Mouse (Mus musculus) liver, embryonic 14.5 days (tissue): ENCODE results near the gene Izumo1. TPM values are rescaled to one million over a fixed set of nuclear protein-coding genes. Genes with fewer than 3 reads are reported as not detected.
A peak's percentile ranks its signal among the peaks of the same experiment; 100 is the strongest.

ENCODE experiments used
- ATAC-seq: fragments of 200-750 bp; cut with Nextera tagmentation; 2 replicates; pipeline ENCODE4 v1.8.0; 2017; ENCODE audit warnings: moderate number of reproducible peaks, mild to moderate bottlenecking, moderate library complexity; ENCODE audit not compliant: insufficient read depth
- DNase-seq, 3 experiments: peaks; one replicate each; pipeline ENCODE4 v3.0.0-alpha.2; 2012 to 2013; ENCODE audit warnings: low read depth in 3 of 3, low spot score in 3 of 3
- H3K27ac ChIP-seq: fragments of 300-500 bp; sonication (generic); 2 replicates; pipeline ENCODE4 v1.5.1; 2014; ENCODE audit warnings: moderate library complexity, mild to moderate bottlenecking, control low read depth, inconsistent platforms
- H3K27me3 ChIP-seq: fragments of 300-500 bp; sonication (generic); 2 replicates; pipeline ENCODE4 v1.6.1; 2014; ENCODE audit warnings: mild to moderate bottlenecking, low read length, moderate library complexity; ENCODE audit not compliant: control insufficient read depth, insufficient read depth
- H3K36me3 ChIP-seq: fragments of 300-500 bp; sonication (generic); replicated peaks from 2 replicates; pipeline ENCODE4 v1.6.1; 2014; ENCODE audit warnings: low read depth; ENCODE audit not compliant: control insufficient read depth, insufficient read depth
- H3K4me1 ChIP-seq, 2 experiments: fragments of 200-500 bp in 1 of 2; fragments of 300-500 bp in 1 of 2; sonication (generic) in 1 of 2; replicated peaks; 2 replicates each; pipeline ENCODE4 v1.6.1; 2012 to 2014; ENCODE audit warnings: antibody characterized with exemption in 1 of 2, inconsistent platforms in 1 of 2, low read length in 1 of 2; ENCODE audit not compliant: control insufficient read depth in 2 of 2, insufficient read depth in 2 of 2
- H3K4me2 ChIP-seq: fragments of 300-500 bp; sonication (generic); 2 replicates; pipeline ENCODE4 v1.6.1; 2014; ENCODE audit warnings: low read depth, mild to moderate bottlenecking, control low read depth, moderate library complexity
- H3K4me3 ChIP-seq, 2 experiments: fragments of 200-500 bp in 1 of 2; fragments of 300-500 bp in 1 of 2; sonication (generic) in 1 of 2; 2 replicates each; pipeline ENCODE4 v1.5.1; 2012 to 2014; ENCODE audit warnings: low read depth in 2 of 2, low read length in 2 of 2, mild to moderate bottlenecking in 2 of 2, control low read depth in 1 of 2, inconsistent platforms in 1 of 2, moderate library complexity in 1 of 2; ENCODE audit not compliant: insufficient read depth in 1 of 2
- H3K9ac ChIP-seq: fragments of 300-500 bp; sonication (generic); replicated peaks from 2 replicates; pipeline ENCODE4 v1.6.1; 2014; ENCODE audit warnings: mild to moderate bottlenecking, control low read depth, moderate library complexity
- H3K9me3 ChIP-seq: fragments of 300-500 bp; sonication (generic); 2 replicates; pipeline ENCODE4 v1.6.1; 2016; ENCODE audit warnings: low read length, mixed read lengths; ENCODE audit not compliant: control insufficient read depth
- CTCF ChIP-seq: IDR thresholded peaks from 2 replicates; pipeline ENCODE4 v1.5.1; 2016; ENCODE audit warnings: antibody characterized with exemption, low read depth, control low read depth
- EP300 ChIP-seq: IDR thresholded peaks from 2 replicates; pipeline ENCODE4 v1.6.1; 2016; ENCODE audit warnings: antibody characterized with exemption, low read depth
- WGBS: fragments of 180-500 bp; shearing (Covaris S2); extraction: QIAGEN DNeasy Blood & Tissue Kit; methylation state at CpG from one replicate; pipeline ENCODE4 v1.1.7; 2014; ENCODE audit not compliant: insufficient replicate concordance; 5-methylcytosine and 5-hydroxymethylcytosine counted together
- polyA plus RNA-seq, 2 experiments: library from polyadenylated mRNA; depleted of rRNA in 1 of 2; stranded (reverse) in 1 of 2; unstranded in 1 of 2; fragments of >200 nt; fragmentation: Nextera tagmentation in 1 of 2; extraction: Ambion mirVana in 1 of 2; gene quantifications; 2 replicates each; pipeline versions ENCODE4 v1.2.1 to v1.2.3; 2012 to 2014

The Izumo1 gene
- polyA plus RNA-seq, 2 experiments: 0.15 TPM; not detected in 1

GRCm38 (mm10) chr7:45638623-45639401 lies 17.2 kb downstream of the Izumo1 start:
- DNase-seq (peak in 1 of 3 experiments; percentile 22), ATAC-seq (peak; percentile 45; the same call in 1 of the 2 replicates)
- Histone ChIP-seq H3K27ac (no peak overlapping the region), H3K4me2 (peak overlapping the region; percentile 28; the same call in 1 of the 2 replicates), H3K9me3 (no peaks in the 10 kb centered on the region), H3K4me1 (peaks cover 0 to 6% of the 10 kb centered on the region in 2 experiments; a peak in 2 of 4 replicates), H3K36me3 (no peaks in the 10 kb centered on the region), H3K4me3 (no peak overlapping the region), H3K27me3 (no peaks in the 10 kb centered on the region), H3K9ac (no peak overlapping the region)
- TF ChIP-seq EP300 (no peak), CTCF (no peak)
- WGBS: 64% methylated on average over 29 of the region's 29 CpGs

- TF ChIP-seq EP300 (no peak), CTCF (no peak)
- 54% methylated on average over 19 of the region's 19 CpGs for WGBS
- Histone ChIP-seq H3K4me3 (no peak within 1 kb of the TSS), H3K27ac (no peak within 1 kb of the TSS), H3K4me1 (peaks cover 0 to 7% of the 10 kb centered on the region in 2 experiments; a peak in 2 of 4 replicates), H3K9ac (no peak within 1 kb of the TSS), H3K27me3 (no peaks in the 10 kb centered on the region), H3K36me3 (no peaks in the 10 kb centered on the region), H3K9me3 (no peaks in the 10 kb centered on the region), H3K4me2 (no peak within 1 kb of the TSS)
- no peak for DNase-seq
- no peak for ATAC-seq
Measured at GRCm38 (mm10) chr7:45639561-45640027, 18.0 kb downstream of the Izumo1 start, which contains the start of gene Mamstr. Gene Mamstr, plus strand, starts transcription at chr7:45639977.

- no peak for DNase-seq
- WGBS: 70% methylated on average over 19 of the region's 19 CpGs
- TF ChIP-seq CTCF (no peak), EP300 (no peak)
Measured at GRCm38 (mm10) chr7:45640191-45640957, 18.8 kb downstream of the Izumo1 start.

DNA sequence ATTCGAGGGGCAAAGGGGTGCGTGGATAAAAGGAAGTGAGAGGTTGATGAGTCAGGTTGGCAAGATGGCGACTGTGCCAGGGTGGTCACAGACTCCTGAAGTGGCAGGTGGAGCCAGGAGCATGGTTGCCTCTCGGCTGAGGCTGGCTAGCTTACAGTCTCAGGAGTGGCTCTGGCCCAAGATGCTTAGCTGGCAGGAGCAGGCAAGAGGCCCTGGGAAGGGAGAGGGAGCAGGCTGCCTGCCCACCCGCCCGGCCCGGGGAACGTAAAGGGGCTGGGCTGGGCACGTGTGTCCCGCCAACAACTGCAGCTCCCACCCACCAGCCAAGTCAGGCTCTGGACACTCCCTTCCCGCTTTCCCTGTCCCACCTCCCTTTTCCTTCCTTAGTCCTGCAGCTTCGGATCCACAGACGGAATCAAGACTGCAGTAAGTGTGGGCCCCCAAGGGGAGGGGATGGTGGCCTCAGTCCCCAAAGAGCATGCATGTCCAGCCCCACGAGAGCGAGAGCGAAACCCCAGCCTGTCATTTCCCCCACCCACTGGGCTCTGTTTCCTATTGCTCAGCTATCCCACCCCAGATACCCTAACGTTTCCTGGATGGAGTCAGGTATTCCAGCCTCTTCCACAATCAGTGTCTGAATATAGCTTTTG lies 19.9 kb downstream of the Izumo1 start:
- TF ChIP-seq CTCF (no peak), EP300 (no peak)
- Histone ChIP-seq H3K9me3 (no peaks in the 10 kb centered on the region), H3K9ac (no peak overlapping the region), H3K27me3 (no peaks in the 10 kb centered on the region), H3K36me3 (no peaks in the 10 kb centered on the region), H3K27ac (no peak overlapping the region), H3K4me2 (no peak overlapping the region), H3K4me3 (no peak overlapping the region), H3K4me1 (peaks cover 0 to 7% of the 10 kb centered on the region in 2 experiments; a peak in 1 of 4 replicates)
- no peak for ATAC-seq
- 53% methylated on average over 17 of the region's 17 CpGs for whole genome bisulfite sequencing
- no peak for DNase-seq

More at GRCm38 (mm10) chr7:45640191-45640957, 18.8 kb downstream of the Izumo1 start:
- H3K9me3 ChIP-seq: no peaks in the 10 kb centered on the region
- H3K27ac ChIP-seq: no peak overlapping the region
- no peaks in the 10 kb centered on the region for H3K27me3 ChIP-seq
- peaks cover 0 to 7% of the 10 kb centered on the region in 2 experiments; a peak in 2 of 4 replicates for H3K4me1 ChIP-seq
- no peak overlapping the region for H3K4me3 ChIP-seq
- H3K36me3 ChIP-seq: no peaks in the 10 kb centered on the region
- H3K4me2 ChIP-seq: no peak overlapping the region
- ATAC-seq: no peak
- H3K9ac ChIP-seq: no peak overlapping the region
